Mouse (Mus musculus): ENCODE measurements around the gene Gm21915.

Gene Gm21915

DNA sequence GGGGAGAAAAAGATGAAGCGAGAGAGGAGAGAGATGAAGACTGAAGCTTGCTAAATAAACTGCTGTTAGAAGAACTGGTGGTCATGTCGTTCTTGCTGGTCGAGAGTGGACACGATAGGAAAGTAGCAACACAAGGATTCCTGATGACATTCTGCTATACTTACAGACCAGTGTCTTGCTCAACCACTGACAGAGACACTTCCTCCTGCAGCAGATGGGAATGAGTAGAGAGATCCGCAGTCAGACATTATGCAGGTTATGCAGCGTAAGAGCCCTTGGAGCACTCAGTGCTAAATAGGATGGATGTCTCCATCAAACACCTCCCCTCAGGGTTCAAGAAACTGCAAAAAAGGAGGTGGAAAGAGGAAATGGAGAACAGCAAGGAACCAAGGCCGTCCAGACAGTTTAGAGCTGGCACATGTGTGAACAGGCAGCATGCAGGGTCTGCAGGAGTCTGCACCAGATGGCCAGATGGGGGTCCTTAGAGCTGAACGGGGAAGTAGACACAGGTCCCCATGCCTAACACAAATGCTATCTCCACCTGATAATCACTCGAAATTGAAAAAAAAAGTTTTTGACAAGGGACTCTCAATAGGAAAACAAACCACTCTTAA lies 4.1 kb upstream of the Gm21915 start:
- intact Hi-C loops (cut with DNase I) = no loop called here

- intact Hi-C loops (cut with DNase I) = no loop called here
Measured at GRCm38 (mm10) chr9:40671323-40671930, 1.0 kb downstream of the Gm21915 start.

- intact Hi-C loops (cut with DNase I) = no loop called here
Measured at GRCm38 (mm10) chr9:40675203-40675958, 5.0 kb downstream of the Gm21915 start.

- intact Hi-C loops (cut with DNase I) = no loop called here
Measured at GRCm38 (mm10) chr9:40678653-40679052, 8.2 kb downstream of the Gm21915 start.

DNA sequence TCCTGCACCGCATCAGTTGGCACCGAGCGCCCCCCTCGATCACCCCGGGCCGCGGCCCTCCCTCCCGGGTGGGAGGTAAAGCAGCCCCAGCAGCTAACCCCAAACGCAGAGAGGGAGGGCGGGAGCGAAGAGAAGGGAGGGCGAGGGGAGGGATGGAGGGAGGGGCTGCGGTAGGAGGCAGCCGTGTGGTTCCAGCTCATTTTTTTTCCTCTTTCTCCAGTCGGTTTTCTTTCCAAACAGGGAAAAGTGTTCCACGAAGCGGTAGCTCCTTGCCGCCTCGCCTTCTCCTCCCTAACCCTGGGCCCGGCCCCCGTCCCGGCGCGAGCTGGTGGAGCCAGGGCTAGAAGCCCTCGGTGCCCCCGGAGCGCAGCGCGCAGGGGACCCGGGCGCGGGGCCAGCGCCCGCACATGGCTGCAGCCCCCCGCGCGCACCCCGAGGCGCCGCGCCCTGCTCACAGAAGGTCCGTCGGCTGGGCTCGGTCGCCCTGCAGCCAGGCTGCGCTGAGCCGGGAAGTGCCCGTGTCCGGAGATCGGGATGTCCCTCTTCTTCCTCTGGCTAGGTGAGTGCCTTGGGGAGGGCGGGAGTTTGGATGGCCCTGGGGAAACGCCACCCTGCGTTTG lies 15.5 kb downstream of the Gm21915 start, which contains the start of gene Clmp:
Gene Clmp (plus strand): TSS at position 162 of the 620 bp plus-strand sequence.
- intact Hi-C loops (cut with DNase I) = no loop called here

GRCm38 (mm10) chr9:40686421-40686899 lies 16.0 kb downstream of the Gm21915 start:
- intact Hi-C loops (cut with DNase I) = no loop called here

GRCm38 (mm10) chr9:40687053-40687452 lies 16.6 kb downstream of the Gm21915 start:
- intact Hi-C loops (cut with DNase I) = no loop called here

GRCm38 (mm10) chr9:40687553-40687952 lies 17.1 kb downstream of the Gm21915 start:
- intact Hi-C loops (cut with DNase I) = no loop called here

DNA sequence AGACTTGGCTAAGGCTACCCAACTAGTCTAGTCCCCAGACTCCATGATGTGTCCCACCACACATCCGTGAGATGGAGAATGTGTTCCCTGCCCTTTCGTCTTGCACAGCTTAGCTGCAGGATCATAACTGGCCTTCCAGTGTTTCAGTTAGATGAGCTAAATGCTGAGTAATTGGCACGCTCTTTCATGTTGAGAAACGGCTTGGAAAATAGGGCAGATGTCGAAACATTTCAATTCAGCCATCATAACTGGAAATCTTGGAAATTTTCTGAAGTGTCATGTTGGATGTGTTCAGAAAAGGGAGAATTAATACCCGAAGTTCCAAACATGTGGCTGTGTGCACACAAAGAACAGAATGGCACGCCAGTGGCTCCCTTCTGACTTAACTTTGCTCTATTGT lies 20.1 kb downstream of the Gm21915 start:
- intact Hi-C loops (cut with DNase I) = no loop called here

- intact Hi-C loops (cut with DNase I) = no loop called here
Measured at GRCm38 (mm10) chr9:40693026-40693425, 22.6 kb downstream of the Gm21915 start.

- intact Hi-C loops (cut with DNase I) = no loop called here
Measured at GRCm38 (mm10) chr9:40693768-40694167, 23.4 kb downstream of the Gm21915 start.

GRCm38 (mm10) chr9:40694284-40694683 lies 23.9 kb downstream of the Gm21915 start:
- intact Hi-C loops (cut with DNase I) = no loop called here

DNA sequence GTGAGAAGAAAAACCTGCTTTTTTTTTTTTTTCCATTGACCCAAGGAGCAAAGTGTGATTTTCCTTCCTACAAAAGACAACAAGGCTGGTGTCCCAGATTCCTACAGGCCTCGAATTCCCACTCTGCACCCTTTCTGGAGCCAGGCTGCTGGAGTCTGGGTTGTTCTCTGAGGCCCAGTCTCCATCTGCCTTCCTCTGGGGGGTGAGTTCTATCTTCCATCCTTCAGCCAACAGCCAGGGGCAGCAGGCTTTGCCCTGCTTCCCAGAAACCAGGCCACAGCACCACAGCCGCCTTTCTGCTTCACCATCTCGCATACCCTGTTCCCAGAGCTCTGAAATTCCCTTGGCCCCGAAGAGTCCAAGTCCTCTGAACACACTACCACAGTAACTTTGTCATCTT lies 25.7 kb downstream of the Gm21915 start:
- intact Hi-C loops (cut with DNase I) = no loop called here

DNA sequence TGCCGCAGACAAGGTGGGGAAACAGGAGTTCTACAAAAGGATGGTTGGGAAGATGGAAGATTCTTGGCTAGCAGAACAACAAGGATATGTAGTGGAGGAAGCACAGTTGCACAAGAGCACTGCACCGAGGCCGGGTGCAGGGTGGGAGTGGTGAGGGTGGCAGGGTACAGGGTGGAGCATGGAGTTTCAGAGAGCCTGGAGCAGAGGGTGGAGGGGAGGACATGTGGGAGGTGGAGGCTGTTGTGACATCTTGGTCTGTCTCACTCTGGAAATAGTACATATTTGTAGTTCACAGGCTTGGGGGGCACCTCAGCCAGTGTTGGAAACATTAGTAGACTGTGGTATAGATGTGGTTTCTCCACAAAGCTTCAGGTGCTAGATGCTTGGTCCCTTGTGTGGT lies 28.8 kb downstream of the Gm21915 start:
- intact Hi-C loops (cut with DNase I) = no loop called here

DNA sequence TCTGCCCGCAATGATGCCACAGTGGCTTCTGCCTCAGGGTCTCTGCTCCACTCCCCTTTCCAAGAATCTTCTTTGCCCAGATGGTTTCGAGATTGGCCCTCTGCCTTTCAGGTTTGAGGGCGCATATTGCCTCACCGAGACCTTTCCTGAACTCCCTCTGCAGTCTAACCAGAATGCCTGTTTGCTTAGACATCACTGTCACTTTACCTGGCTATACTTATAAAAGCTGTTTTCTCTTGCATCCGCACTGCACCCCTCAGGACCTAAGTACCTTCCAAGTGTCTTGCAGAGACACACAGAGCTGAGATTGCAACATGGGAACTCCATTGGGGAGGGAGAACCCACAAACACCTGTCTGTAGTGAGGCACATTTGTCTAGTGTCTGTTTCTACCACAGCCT lies 29.8 kb downstream of the Gm21915 start:
- intact Hi-C loops (cut with DNase I) = no loop called here

- intact Hi-C loops (cut with DNase I) = no loop called here
Measured at GRCm38 (mm10) chr9:40704364-40705276, 34.2 kb downstream of the Gm21915 start.

- intact Hi-C loops (cut with DNase I) = no loop called here
Measured at GRCm38 (mm10) chr9:40708448-40709140, 38.2 kb downstream of the Gm21915 start.

DNA sequence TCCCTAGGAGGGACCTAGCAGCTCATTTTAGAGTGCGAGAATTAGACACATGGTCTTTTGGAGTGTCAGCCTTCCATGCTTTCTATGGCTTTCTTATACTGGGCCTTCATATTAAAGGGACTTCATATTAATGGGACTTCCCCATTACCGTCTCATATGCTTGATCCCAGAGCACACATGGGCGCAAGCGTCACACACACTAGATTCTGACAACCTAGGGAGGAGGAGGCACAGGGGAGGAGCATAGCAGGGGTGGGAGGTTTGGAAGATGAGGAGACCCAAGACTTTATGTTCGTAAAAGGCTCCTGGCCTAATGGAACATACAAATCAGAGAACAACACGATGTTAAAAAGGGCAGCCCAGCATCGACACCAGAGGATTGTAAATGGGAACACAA lies 38.7 kb downstream of the Gm21915 start:
- intact Hi-C loops (cut with DNase I) = no loop called here

GRCm38 (mm10) chr9:40709587-40709986 lies 39.2 kb downstream of the Gm21915 start:
- intact Hi-C loops (cut with DNase I) = no loop called here

GRCm38 (mm10) chr9:40709991-40710390 lies 39.6 kb downstream of the Gm21915 start:
- intact Hi-C loops (cut with DNase I) = no loop called here

All from adrenal gland (tissue).